Mouse (Mus musculus): ENCODE results near the gene Jhy.

Gene Jhy

DNA sequence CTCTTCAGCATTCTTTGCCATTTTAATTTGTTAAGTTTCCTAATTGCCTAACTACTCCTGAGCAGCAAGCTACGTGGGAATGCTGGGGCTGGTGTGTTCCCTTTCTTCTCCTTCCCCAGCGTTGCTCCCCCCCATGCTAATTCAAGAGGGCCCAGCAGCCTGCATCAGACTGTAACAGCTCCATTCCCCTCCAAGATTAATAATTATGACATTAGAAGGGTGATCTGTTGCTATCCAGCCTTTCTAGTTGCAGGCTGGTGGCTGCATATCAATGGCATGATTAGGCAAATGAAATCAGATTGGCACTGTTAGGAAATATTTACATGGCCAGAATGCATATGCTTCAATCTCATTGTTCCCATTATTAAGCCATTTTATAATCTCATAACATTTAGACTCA, 112.4 kb downstream of the Jhy start:
- no peak for DNase-seq

Measured in kidney, postnatal 25 days (tissue).